Mouse (Mus musculus): ENCODE data around the gene Slc6a17. TPM values are rescaled to one million over a fixed set of nuclear protein-coding genes. Genes with fewer than 3 reads are reported as not detected.

Gene Slc6a17
- polyA plus RNA-seq, 1 experiment from 2014 or later, result 0.02 TPM

GRCm38 (mm10) chr3:107511416-107511815 lies 6.4 kb downstream of the Slc6a17 start:
- no peak for DNase-seq
- no peak overlapping the region for H3K27ac ChIP-seq (ENCODE audit: low read depth)
- peaks cover 11% of the 10 kb centered on the region for H3K27me3 ChIP-seq (ENCODE audit: insufficient read depth, low read length)
- TF ChIP-seq EP300 (IDR thresholded peaks at IDR 0.05; ENCODE audit: low read depth) (no peak), CTCF (IDR thresholded peaks at IDR 0.05; ENCODE audit: low read depth) (no peak)
- H3K36me3 ChIP-seq (replicated peaks; ENCODE audit: insufficient read depth, low read length), result no peaks in the 10 kb centered on the region
- no peak for ATAC-seq
- H3K9ac ChIP-seq (replicated peaks), result no peak overlapping the region
- H3K9me3 ChIP-seq (ENCODE audit: low read length), result no peaks in the 10 kb centered on the region
- H3K4me1 ChIP-seq (ENCODE audit: insufficient read depth), result no peaks in the 10 kb centered on the region
- WGBS (ENCODE audit: insufficient replicate concordance), result 87% methylated on average over 3 of the region's 3 CpGs
- H3K4me2 ChIP-seq (ENCODE audit: low read depth, low read length), result no peak overlapping the region
- no peak overlapping the region for H3K4me3 ChIP-seq (ENCODE audit: low read depth, low read length)

GRCm38 (mm10) chr3:107508696-107509095 lies 9.1 kb downstream of the Slc6a17 start:
- Histone ChIP-seq H3K4me1 (ENCODE audit: insufficient read depth) (no peaks in the 10 kb centered on the region), H3K4me2 (ENCODE audit: low read depth, low read length) (no peak overlapping the region), H3K9ac (replicated peaks) (no peak overlapping the region), H3K4me3 (ENCODE audit: low read depth, low read length) (no peak overlapping the region), H3K27ac (ENCODE audit: low read depth) (no peak overlapping the region), H3K27me3 (ENCODE audit: insufficient read depth, low read length) (no peaks in the 10 kb centered on the region), H3K9me3 (ENCODE audit: low read length) (no peaks in the 10 kb centered on the region), H3K36me3 (replicated peaks; ENCODE audit: insufficient read depth, low read length) (no peaks in the 10 kb centered on the region)
- DNase-seq (no peak), ATAC-seq (no peak)
- WGBS (ENCODE audit: insufficient replicate concordance), result 66% methylated on average over 8 of the region's 8 CpGs
- TF ChIP-seq EP300 (IDR thresholded peaks at IDR 0.05; ENCODE audit: low read depth) (no peak), CTCF (IDR thresholded peaks at IDR 0.05; ENCODE audit: low read depth) (no peak)

GRCm38 (mm10) chr3:107507966-107508365 lies 9.9 kb downstream of the Slc6a17 start:
- WGBS (ENCODE audit: insufficient replicate concordance), result 67% methylated on average over 9 of the region's 9 CpGs
- no peak for ATAC-seq

GRCm38 (mm10) chr3:107506531-107506930 lies 11.3 kb downstream of the Slc6a17 start:
- Histone ChIP-seq H3K27me3 (ENCODE audit: insufficient read depth, low read length) (no peaks in the 10 kb centered on the region), H3K4me1 (ENCODE audit: insufficient read depth) (no peaks in the 10 kb centered on the region), H3K4me3 (ENCODE audit: low read depth, low read length) (no peak overlapping the region), H3K9ac (replicated peaks) (no peak overlapping the region), H3K27ac (ENCODE audit: low read depth) (no peak overlapping the region), H3K9me3 (ENCODE audit: low read length) (no peaks in the 10 kb centered on the region), H3K36me3 (replicated peaks; ENCODE audit: insufficient read depth, low read length) (no peaks in the 10 kb centered on the region), H3K4me2 (ENCODE audit: low read depth, low read length) (no peak overlapping the region)
- 60% methylated on average over 4 of the region's 4 CpGs for WGBS (ENCODE audit: insufficient replicate concordance)
- TF ChIP-seq CTCF (IDR thresholded peaks at IDR 0.05; ENCODE audit: low read depth) (no peak), EP300 (IDR thresholded peaks at IDR 0.05; ENCODE audit: low read depth) (no peak)
- no peak for ATAC-seq
- no peak for DNase-seq

More at GRCm38 (mm10) chr3:107507966-107508365, 9.9 kb downstream of the Slc6a17 start:
- H3K36me3 ChIP-seq (replicated peaks; ENCODE audit: insufficient read depth, low read length), result no peaks in the 10 kb centered on the region
- H3K4me1 ChIP-seq (ENCODE audit: insufficient read depth), result no peaks in the 10 kb centered on the region
- no peaks in the 10 kb centered on the region for H3K9me3 ChIP-seq (ENCODE audit: low read length)
- H3K4me2 ChIP-seq (ENCODE audit: low read depth, low read length), result no peak overlapping the region
- no peak for DNase-seq
- H3K4me3 ChIP-seq (ENCODE audit: low read depth, low read length), result no peak overlapping the region
- H3K9ac ChIP-seq (replicated peaks), result no peak overlapping the region
- TF ChIP-seq CTCF (IDR thresholded peaks at IDR 0.05; ENCODE audit: low read depth) (no peak), EP300 (IDR thresholded peaks at IDR 0.05; ENCODE audit: low read depth) (no peak)
- H3K27ac ChIP-seq (ENCODE audit: low read depth), result no peak overlapping the region
- H3K27me3 ChIP-seq (ENCODE audit: insufficient read depth, low read length), result no peaks in the 10 kb centered on the region

GRCm38 (mm10) chr3:107505464-107506367 lies 12.1 kb downstream of the Slc6a17 start:
- no peaks in the 10 kb centered on the region for H3K4me1 ChIP-seq (ENCODE audit: insufficient read depth)
- WGBS (ENCODE audit: insufficient replicate concordance), result 70% methylated on average over 4 of the region's 4 CpGs
- H3K4me2 ChIP-seq (ENCODE audit: low read depth, low read length), result no peak overlapping the region
- no peak for ATAC-seq
- no peak for DNase-seq
- H3K4me3 ChIP-seq (ENCODE audit: low read depth, low read length), result no peak overlapping the region
- H3K9ac ChIP-seq (replicated peaks), result no peak overlapping the region
- H3K9me3 ChIP-seq (ENCODE audit: low read length), result no peaks in the 10 kb centered on the region
- TF ChIP-seq CTCF (IDR thresholded peaks at IDR 0.05; ENCODE audit: low read depth) (no peak), EP300 (IDR thresholded peaks at IDR 0.05; ENCODE audit: low read depth) (no peak)
- H3K27me3 ChIP-seq (ENCODE audit: insufficient read depth, low read length), result no peaks in the 10 kb centered on the region
- H3K27ac ChIP-seq (ENCODE audit: low read depth), result no peak overlapping the region
- H3K36me3 ChIP-seq (replicated peaks; ENCODE audit: insufficient read depth, low read length), result no peaks in the 10 kb centered on the region

GRCm38 (mm10) chr3:107504542-107504941 lies 13.3 kb downstream of the Slc6a17 start:
- DNase-seq (no peak), ATAC-seq (no peak)
- no peaks in the 10 kb centered on the region for H3K9me3 ChIP-seq (ENCODE audit: low read length)
- H3K9ac ChIP-seq (replicated peaks), result no peak overlapping the region
- H3K27me3 ChIP-seq (ENCODE audit: insufficient read depth, low read length), result no peaks in the 10 kb centered on the region
- no peaks in the 10 kb centered on the region for H3K4me1 ChIP-seq (ENCODE audit: insufficient read depth)
- H3K36me3 ChIP-seq (replicated peaks; ENCODE audit: insufficient read depth, low read length), result no peaks in the 10 kb centered on the region
- H3K4me2 ChIP-seq (ENCODE audit: low read depth, low read length), result no peak overlapping the region
- H3K27ac ChIP-seq (ENCODE audit: low read depth), result no peak overlapping the region
- WGBS (ENCODE audit: insufficient replicate concordance), result 30% methylated on average over 1 of the region's 1 CpGs
- H3K4me3 ChIP-seq (ENCODE audit: low read depth, low read length), result no peak overlapping the region
- TF ChIP-seq EP300 (IDR thresholded peaks at IDR 0.05; ENCODE audit: low read depth) (no peak), CTCF (IDR thresholded peaks at IDR 0.05; ENCODE audit: low read depth) (no peak)

Data from liver, postnatal 0 days (tissue).